Mouse (Mus musculus) urinary bladder, postnatal 14 days (tissue): ENCODE results near the gene Znhit2.

Experiments
- DNase-seq: peaks from one replicate; pipeline ENCODE4 v3.0.0; 2021; ENCODE audit warnings: low spot score

The Znhit2 gene

GRCm38 (mm10) chr19:6071261-6071660 lies 10.3 kb downstream of the Znhit2 start:
- no peak for DNase-seq

- no peak for DNase-seq
Observed at GRCm38 (mm10) chr19:6073889-6074288, 12.9 kb downstream of the Znhit2 start.

- peak; percentile 84 for DNase-seq
Observed at GRCm38 (mm10) chr19:6076564-6077393, 15.8 kb downstream of the Znhit2 start, which contains the start of gene Vps51. Gene Vps51, minus strand, starts transcription at chr19:6077231.

GRCm38 (mm10) chr19:6079983-6080480 lies 19.0 kb downstream of the Znhit2 start, which contains the start of gene Tmem262:
Gene Tmem262, plus strand, starts transcription at chr19:6080033.
- DNase-seq: no peak

GRCm38 (mm10) chr19:6082156-6082555 lies 21.2 kb downstream of the Znhit2 start, which contains the start of gene Gm28374:
Gene Gm28374, minus strand, starts transcription at chr19:6082256.
- no peak for DNase-seq

- peak; percentile 96 for DNase-seq
Observed at GRCm38 (mm10) chr19:6084478-6085248, 23.7 kb downstream of the Znhit2 start, which contains the start of the genes Zfpl1 and Cdca5. Gene Zfpl1, minus strand, starts transcription at chr19:6084956. Gene Cdca5, plus strand, starts transcription at chr19:6084983.

GRCm38 (mm10) chr19:6085417-6085879 lies 24.5 kb downstream of the Znhit2 start:
- DNase-seq: peak; percentile 58

- no peak for DNase-seq
Observed at GRCm38 (mm10) chr19:6088841-6089240, 27.8 kb downstream of the Znhit2 start.

GRCm38 (mm10) chr19:6094119-6094518 lies 33.1 kb downstream of the Znhit2 start, which contains the start of gene AC131692.1:
Gene AC131692.1, plus strand, starts transcription at chr19:6094419.
- no peak for DNase-seq

GRCm38 (mm10) chr19:6097847-6098246 lies 36.9 kb downstream of the Znhit2 start:
- DNase-seq: no peak

- DNase-seq: no peak
Observed at GRCm38 (mm10) chr19:6101186-6101585, 40.2 kb downstream of the Znhit2 start.

GRCm38 (mm10) chr19:6102169-6102853 lies 41.3 kb downstream of the Znhit2 start:
- no peak for DNase-seq

GRCm38 (mm10) chr19:6104476-6104875 lies 43.5 kb downstream of the Znhit2 start:
- no peak for DNase-seq

- no peak for DNase-seq
Observed at GRCm38 (mm10) chr19:6105586-6105985, 44.6 kb downstream of the Znhit2 start, which contains the start of gene Naaladl1. Gene Naaladl1, plus strand, starts transcription at chr19:6105782.
